7 mouse cellular contexts compared by ENCODE assay signal in genomic region chr13:112002661-112003347, GRCm38 (mm10).
DNase-seq lines count a peak whose midpoint lies in the region; ATAC-seq lines count a peak whose summit lies in the region.

No protein-coding gene starts in this region.

- H3K36me3 ChIP-seq in intestine, embryonic 16.5 days (ENCODE audit: control insufficient read depth, insufficient read depth, low read length), result no peaks in the 10 kb centered on the region

- H3K4me1 ChIP-seq in intestine, embryonic 16.5 days (ENCODE audit: control insufficient read depth, insufficient read depth, low read length), result peaks cover 26% of the 10 kb centered on the region

- ATAC-seq in intestine, embryonic 16.5 days, result peak; percentile 51; the same call in 1 of the 2 replicates
- ATAC-seq in megakaryocyte, adult 5-6 weeks (ENCODE audit: poor library complexity, severe bottlenecking), result 0 out of 2 replicates have a peak, but pooled peaks have one; percentile 25

- peak; percentile 10 to 17 for DNase-seq in right cerebral cortex, adult 2 months (ENCODE audit: low spot score in 2 of 2)
- no peak for DNase-seq in right cerebral cortex, postnatal 14 days
- peak; percentile 51 to 68 for DNase-seq in heart, adult 18-20 months
- no peak for DNase-seq in layer of hippocampus, adult 18-20 months (ENCODE audit: low spot score in 2 of 2)
- DNase-seq in cerebellum, postnatal 36 days, result no peak

- no peaks in the 10 kb centered on the region for H3K9me3 ChIP-seq in intestine, embryonic 16.5 days (ENCODE audit: control insufficient read depth, low read length)

- no peaks in the 10 kb centered on the region for H3K27me3 ChIP-seq in intestine, embryonic 16.5 days (replicated peaks; ENCODE audit: control insufficient read depth, insufficient read depth, low read length)

- H3K4me2 ChIP-seq in intestine, embryonic 16.5 days (ENCODE audit: low read depth, low read length), result no peak overlapping the region

- H3K27ac ChIP-seq in intestine, embryonic 16.5 days (ENCODE audit: low read length), result no peak overlapping the region

- H3K9ac ChIP-seq in intestine, embryonic 16.5 days (ENCODE audit: low read depth, low read length), result no peak overlapping the region

- no peak overlapping the region for H3K4me3 ChIP-seq in intestine, embryonic 16.5 days (ENCODE audit: low read length)

- WGBS in intestine, embryonic 16.5 days, result 39% methylated on average over 15 of the region's 15 CpGs

Comparison
In these comparisons a context has a peak if more than half of its experiments do, and no peak if none do; other contexts are left out.
1. DNase-seq: peak in right cerebral cortex, adult 2 months (2 of 2) and heart, adult 18-20 months (2 of 2); none in right cerebral cortex, postnatal 14 days (single experiment), layer of hippocampus, adult 18-20 months (0 of 2) and cerebellum, postnatal 36 days (0 of 2).